ENCODE assay signal across 10 mouse cellular contexts in genomic region chr11:103139951-103140762, GRCm38 (mm10). TPM values are rescaled to one million over a fixed set of nuclear protein-coding genes. Genes with fewer than 3 reads are reported as not detected.
DNase-seq lines count a peak whose midpoint lies in the region; ATAC-seq lines count a peak whose summit lies in the region.
"Had no signal": no experiment of that assay in that cellular context is flagged by ENCODE, and none has a peak within 500 bp of the region (broad histone marks: within the 10 kb centered on the region; RNA-seq: fewer than 3 reads in every experiment).

No protein-coding gene starts in this region.

- peaks cover 16% of the 10 kb centered on the region for H3K36me3 ChIP-seq in hindbrain, embryonic 10.5 days
- 0 out of 2 replicates have a peak, but pooled peaks cover 2% of the 10 kb centered on the region for H3K36me3 ChIP-seq in hindbrain, embryonic 11.5 days (ENCODE audit: control insufficient read depth, insufficient read depth, low read length)
- no peaks in the 10 kb centered on the region; the same call in 1 of the 2 replicates for H3K36me3 ChIP-seq in intestine, embryonic 16.5 days (ENCODE audit: control insufficient read depth, insufficient read depth, low read length)

- 85% methylated on average over 14 of the region's 14 CpGs for WGBS in hindbrain, embryonic 10.5 days
- 82% methylated on average over 14 of the region's 14 CpGs for WGBS in hindbrain, embryonic 11.5 days
- 65% methylated on average over 14 of the region's 14 CpGs for WGBS in intestine, embryonic 16.5 days

- DNase-seq in hindbrain, embryonic 10.5 days (ENCODE audit: low spot score), result no peak
- DNase-seq in hindbrain, embryonic 11.5 days (ENCODE audit: low spot score), result no peak
- DNase-seq in 3134 (ENCODE audit: extremely low read depth, insufficient read length, low spot score), result peak; percentile 54
- DNase-seq in frontal cortex, postnatal 10 days (ENCODE audit: low spot score in 2 of 2), result no peak
- no peak for DNase-seq in right cerebral cortex, postnatal 36 days (ENCODE audit: low spot score in 2 of 2)
- DNase-seq in frontal cortex, postnatal 14 days (ENCODE audit: low spot score in 2 of 2), result no peak

- no peak overlapping the region for H3K4me3 ChIP-seq in hindbrain, embryonic 10.5 days
- H3K4me3 ChIP-seq in hindbrain, embryonic 11.5 days (ENCODE audit: low read depth, low read length), result no peak overlapping the region
- no peak overlapping the region for H3K4me3 ChIP-seq in brown adipose tissue, adult 24 weeks (ENCODE audit: insufficient read depth, low read depth, low read length)
- no peak overlapping the region for H3K4me3 ChIP-seq in intestine, embryonic 16.5 days (ENCODE audit: low read length)
- H3K4me3 ChIP-seq: forebrain, embryonic 13.5 days; myocyte had no signal

- no peaks in the 10 kb centered on the region for H3K27me3 ChIP-seq in hindbrain, embryonic 10.5 days (ENCODE audit: insufficient read depth, poor library complexity, severe bottlenecking)
- no peaks in the 10 kb centered on the region for H3K27me3 ChIP-seq in hindbrain, embryonic 11.5 days (ENCODE audit: control insufficient read depth, insufficient read depth, low read length)
- no peaks in the 10 kb centered on the region for H3K27me3 ChIP-seq in intestine, embryonic 16.5 days (replicated peaks; ENCODE audit: control insufficient read depth, insufficient read depth, low read length)
- H3K27me3 ChIP-seq: forebrain, embryonic 13.5 days had no signal

- H3K9ac ChIP-seq in hindbrain, embryonic 11.5 days (ENCODE audit: low read depth, low read length), result no peak overlapping the region
- peak overlapping the region; percentile 62 for H3K9ac ChIP-seq in intestine, embryonic 16.5 days (ENCODE audit: low read depth, low read length)
- H3K9ac ChIP-seq: forebrain, embryonic 13.5 days had no signal

- no peak for ATAC-seq in hindbrain, embryonic 11.5 days (ENCODE audit: low FRiP score)
- ATAC-seq in intestine, embryonic 16.5 days, result no peak
- ATAC-seq: forebrain, embryonic 13.5 days had no signal

- H3K4me1 ChIP-seq in hindbrain, embryonic 10.5 days (replicated peaks), result peaks cover 46% of the 10 kb centered on the region
- no peaks in the 10 kb centered on the region; the same call in 1 of the 2 replicates for H3K4me1 ChIP-seq in hindbrain, embryonic 11.5 days (replicated peaks; ENCODE audit: control insufficient read depth, insufficient read depth, low read length)
- H3K4me1 ChIP-seq in brown adipose tissue, adult 24 weeks (ENCODE audit: control insufficient read depth, insufficient read depth, insufficient read length, low read length), result peaks cover 41% of the 10 kb centered on the region
- peaks cover 47% of the 10 kb centered on the region for H3K4me1 ChIP-seq in intestine, embryonic 16.5 days (ENCODE audit: control insufficient read depth, insufficient read depth, low read length)

- peak overlapping the region; percentile 79 for H3K27ac ChIP-seq in hindbrain, embryonic 10.5 days
- no peak overlapping the region for H3K27ac ChIP-seq in hindbrain, embryonic 11.5 days (ENCODE audit: low read depth, low read length)
- peak overlapping the region; percentile 96 for H3K27ac ChIP-seq in brown adipose tissue, adult 24 weeks (replicated peaks; ENCODE audit: low read depth, low read length)
- peak overlapping the region; percentile 98 for H3K27ac ChIP-seq in intestine, embryonic 16.5 days (ENCODE audit: low read length)
- H3K27ac ChIP-seq: forebrain, embryonic 13.5 days had no signal

- H3K4me2 ChIP-seq in hindbrain, embryonic 11.5 days (replicated peaks; ENCODE audit: low read depth, low read length), result no peak overlapping the region
- H3K4me2 ChIP-seq in intestine, embryonic 16.5 days (ENCODE audit: low read depth, low read length), result 0 out of 2 replicates have a peak overlapping the region, but pooled peaks have one; percentile 24
- H3K4me2 ChIP-seq: forebrain, embryonic 13.5 days had no signal

- H3K9me3 ChIP-seq in hindbrain, embryonic 10.5 days, result no peaks in the 10 kb centered on the region
- H3K9me3 ChIP-seq in hindbrain, embryonic 11.5 days (ENCODE audit: control insufficient read depth, low read length), result no peaks in the 10 kb centered on the region
- H3K9me3 ChIP-seq in intestine, embryonic 16.5 days (ENCODE audit: control insufficient read depth, low read length), result no peaks in the 10 kb centered on the region
- H3K9me3 ChIP-seq: forebrain, embryonic 13.5 days had no signal

RNA-seq across cellular contexts. Expression of gene Hexim2, which starts 7.9 kb away (rescaled TPM):
- polyA plus RNA-seq in hindbrain, embryonic 10.5 days (2016; fragmentation: Nextera tagmentation; extraction: Ambion mirVana), result 7.7 and 8.9 TPM in 2 replicates
- 5.2 and 7.3 TPM in 2 replicates for polyA plus RNA-seq in hindbrain, embryonic 11.5 days (2014; fragmentation: Nextera tagmentation; extraction: Ambion mirVana)
- polyA plus RNA-seq in brown adipose tissue, adult 24 weeks (2012; ENCODE audit: insufficient read depth, insufficient read length, missing spikeins), result 3.2 and 4.2 TPM in 2 replicates
- polyA plus RNA-seq in intestine, embryonic 16.5 days (2015; fragmentation: Nextera tagmentation; extraction: Ambion mirVana), result 5.8 TPM in 2 replicates

RNA-seq across cellular contexts. Expression of gene Hexim1, which starts 24.1 kb away (rescaled TPM):
- 1.7 and 2.3 TPM in 2 replicates for polyA plus RNA-seq in hindbrain, embryonic 10.5 days (2016; fragmentation: Nextera tagmentation; extraction: Ambion mirVana)
- 4.1 and 5.4 TPM in 2 replicates for polyA plus RNA-seq in hindbrain, embryonic 11.5 days (2014; fragmentation: Nextera tagmentation; extraction: Ambion mirVana)
- 36.0 and 40.8 TPM in 2 replicates for polyA plus RNA-seq in brown adipose tissue, adult 24 weeks (2012; ENCODE audit: insufficient read depth, insufficient read length, missing spikeins)
- 4.2 and 4.6 TPM in 2 replicates for polyA plus RNA-seq in intestine, embryonic 16.5 days (2015; fragmentation: Nextera tagmentation; extraction: Ambion mirVana)

RNA-seq across cellular contexts. Expression of gene Fmnl1, which starts 30.8 kb away (rescaled TPM):
- 0.72 and 1.5 TPM in 2 replicates for polyA plus RNA-seq in hindbrain, embryonic 10.5 days (2016; fragmentation: Nextera tagmentation; extraction: Ambion mirVana)
- 0.91 and 1.1 TPM in 2 replicates for polyA plus RNA-seq in hindbrain, embryonic 11.5 days (2014; fragmentation: Nextera tagmentation; extraction: Ambion mirVana)
- 2.8 and 3.8 TPM in 2 replicates for polyA plus RNA-seq in brown adipose tissue, adult 24 weeks (2012; ENCODE audit: insufficient read depth, insufficient read length, missing spikeins)
- 2.2 and 2.3 TPM in 2 replicates for polyA plus RNA-seq in intestine, embryonic 16.5 days (2015; fragmentation: Nextera tagmentation; extraction: Ambion mirVana)

RNA-seq across cellular contexts. Expression of gene Acbd4, which starts 38.7 kb away (rescaled TPM):
- polyA plus RNA-seq in hindbrain, embryonic 10.5 days (2016; fragmentation: Nextera tagmentation; extraction: Ambion mirVana), result 7.7 and 8.3 TPM in 2 replicates
- polyA plus RNA-seq in hindbrain, embryonic 11.5 days (2014; fragmentation: Nextera tagmentation; extraction: Ambion mirVana), result 4.9 and 6.2 TPM in 2 replicates
- polyA plus RNA-seq in brown adipose tissue, adult 24 weeks (2012; ENCODE audit: insufficient read depth, insufficient read length, missing spikeins), result 95.3 and 183 TPM in 2 replicates
- 30.4 and 32.5 TPM in 2 replicates for polyA plus RNA-seq in intestine, embryonic 16.5 days (2015; fragmentation: Nextera tagmentation; extraction: Ambion mirVana)

RNA-seq across cellular contexts. Expression of gene Plcd3, which starts 38.7 kb away (rescaled TPM):
- polyA plus RNA-seq in hindbrain, embryonic 10.5 days (2016; fragmentation: Nextera tagmentation; extraction: Ambion mirVana), result 1.6 and 1.9 TPM in 2 replicates
- 1.0 and 1.7 TPM in 2 replicates for polyA plus RNA-seq in hindbrain, embryonic 11.5 days (2014; fragmentation: Nextera tagmentation; extraction: Ambion mirVana)
- 6.1 and 6.2 TPM in 2 replicates for polyA plus RNA-seq in brown adipose tissue, adult 24 weeks (2012; ENCODE audit: insufficient read depth, insufficient read length, missing spikeins)
- polyA plus RNA-seq in intestine, embryonic 16.5 days (2015; fragmentation: Nextera tagmentation; extraction: Ambion mirVana), result 2.1 and 2.3 TPM in 2 replicates
